Mouse (Mus musculus): ENCODE measurements around the gene Vmn2r77. TPM values are rescaled to one million over a fixed set of nuclear protein-coding genes. Genes with fewer than 3 reads are reported as not detected.
"Not testable (repeated sequence)": the region's sequence is repeated elsewhere in the genome, so short reads cannot be mapped to it uniquely, and the experiment has no call there.

Gene Vmn2r77
- not detected for total RNA-seq (2021)
- long read RNA-seq, experiment 1 = 0 reads
- long read RNA-seq, experiment 2 = 0 reads

DNA sequence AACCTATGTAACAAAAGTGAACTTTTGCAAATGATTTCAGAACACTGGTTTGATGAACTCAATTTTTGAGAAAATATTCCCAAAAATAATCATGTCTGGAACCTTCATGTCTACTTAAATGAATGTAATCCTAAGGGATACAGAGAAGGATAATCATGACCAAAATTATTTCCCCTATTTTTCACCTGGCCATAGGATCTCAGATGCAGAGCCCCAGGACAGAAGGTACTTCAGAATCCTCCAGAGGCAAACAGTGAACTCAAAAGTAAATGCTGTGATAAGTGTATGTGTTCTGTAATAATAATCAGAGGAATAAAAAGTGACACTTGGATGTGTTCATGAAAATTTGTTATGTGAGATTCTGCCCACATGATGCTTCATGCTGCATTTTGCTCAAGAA is at the start of gene Vmn2r77:
Vmn2r77 (plus strand) TSS at position 301 of the 400 bp plus-strand sequence.
- no peak for DNase-seq (ENCODE audit: low spot score in 2 of 2)

DNA sequence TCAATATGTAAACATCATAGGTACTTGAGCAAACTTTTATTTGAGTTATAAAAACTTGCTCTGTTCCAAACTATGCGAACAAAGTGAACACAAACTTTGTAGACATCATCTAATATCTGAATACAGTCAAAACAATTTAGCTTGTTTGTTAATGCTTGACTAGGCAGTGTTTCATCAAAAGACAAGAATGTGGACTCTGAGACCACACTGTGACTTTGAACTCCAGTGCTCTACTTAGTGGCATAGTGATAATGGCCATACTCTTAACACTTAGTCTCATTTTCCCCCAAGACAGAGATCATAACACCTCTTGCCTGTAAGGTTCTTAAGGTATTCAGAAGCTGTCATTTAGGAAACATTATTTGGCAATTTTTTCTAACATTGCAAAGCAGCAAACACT is 34.1 kb upstream of the Vmn2r77 start:
- DNase-seq (ENCODE audit: low spot score in 2 of 2) = no peak

DNA sequence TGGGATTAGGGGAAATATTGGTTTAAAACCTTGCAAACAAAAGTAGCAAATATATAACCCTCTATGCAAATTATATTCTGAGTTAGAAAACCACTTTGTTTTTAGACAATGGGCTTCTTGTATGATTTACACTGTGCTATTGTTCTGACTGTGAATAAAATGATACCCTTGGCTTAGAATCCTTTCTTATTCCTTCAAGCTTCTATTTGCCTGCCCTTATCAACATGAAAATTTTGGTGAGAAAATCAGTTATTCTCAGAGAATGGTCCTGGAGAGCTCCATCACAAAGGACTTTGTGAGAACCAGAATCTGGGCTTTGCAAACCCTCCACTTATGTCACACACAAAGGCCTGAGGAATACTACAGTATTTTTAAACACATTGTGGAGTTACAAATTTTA is 30.2 kb upstream of the Vmn2r77 start:
- no peak for DNase-seq (ENCODE audit: low spot score in 2 of 2)

DNA sequence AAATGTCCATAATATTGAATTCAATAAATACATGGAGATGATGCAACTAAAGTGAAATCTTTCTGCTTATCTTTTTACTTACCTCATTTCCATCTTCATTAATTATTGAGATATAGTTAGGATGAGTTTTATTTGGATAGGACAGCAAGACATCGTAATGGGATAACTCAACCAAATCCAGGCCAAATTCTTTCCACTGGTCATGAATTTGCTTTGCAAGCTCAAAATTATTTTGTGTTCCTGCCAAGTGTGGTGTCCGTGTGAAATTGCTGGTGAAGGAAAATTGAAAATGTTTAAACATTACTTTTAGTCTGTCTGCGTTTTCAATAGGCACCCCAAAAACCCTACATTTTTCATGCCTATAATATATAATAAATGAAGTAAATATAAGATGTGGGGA is 23.2 kb upstream of the Vmn2r77 start:
- no peak for DNase-seq (ENCODE audit: low spot score in 2 of 2)

DNA sequence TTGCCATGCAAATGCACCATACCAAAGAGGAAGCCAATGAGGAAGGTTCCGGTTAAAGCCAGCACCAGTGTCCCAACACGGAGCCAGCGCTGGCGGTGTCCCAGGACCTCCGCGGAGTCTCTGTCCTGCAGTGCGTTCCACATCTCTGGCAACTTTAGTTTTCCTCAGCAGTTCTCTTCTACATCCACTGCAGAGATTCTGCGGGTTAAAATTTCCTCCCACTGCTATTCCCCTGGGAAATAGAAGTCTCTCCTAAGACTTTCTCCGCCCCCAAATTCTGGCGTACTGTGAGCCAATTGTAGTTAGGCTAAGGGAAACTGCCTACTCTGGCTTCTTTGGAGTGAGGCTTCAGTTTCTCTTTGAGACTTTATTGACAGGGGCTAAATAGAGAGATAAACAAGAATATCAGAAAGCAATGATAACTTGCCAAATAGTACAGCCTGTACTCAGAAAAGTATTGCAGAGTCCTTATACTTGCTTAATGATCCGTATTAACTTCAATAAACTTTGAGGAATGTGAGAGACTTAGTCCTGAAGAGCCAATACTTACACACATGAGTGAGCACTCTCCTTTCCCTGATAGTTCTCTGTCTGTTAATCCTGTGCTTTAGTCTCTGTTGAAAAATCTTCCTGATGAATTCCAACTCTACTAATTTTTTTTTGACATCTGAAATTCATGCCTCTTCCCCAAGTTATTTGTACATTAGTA is 19.1 kb upstream of the Vmn2r77 start, which contains the start of gene Folh1:
Folh1 (minus strand) TSS at position 327 of the 709 bp plus-strand sequence.
- DNase-seq (ENCODE audit: low spot score in 2 of 2) = no peak

DNA sequence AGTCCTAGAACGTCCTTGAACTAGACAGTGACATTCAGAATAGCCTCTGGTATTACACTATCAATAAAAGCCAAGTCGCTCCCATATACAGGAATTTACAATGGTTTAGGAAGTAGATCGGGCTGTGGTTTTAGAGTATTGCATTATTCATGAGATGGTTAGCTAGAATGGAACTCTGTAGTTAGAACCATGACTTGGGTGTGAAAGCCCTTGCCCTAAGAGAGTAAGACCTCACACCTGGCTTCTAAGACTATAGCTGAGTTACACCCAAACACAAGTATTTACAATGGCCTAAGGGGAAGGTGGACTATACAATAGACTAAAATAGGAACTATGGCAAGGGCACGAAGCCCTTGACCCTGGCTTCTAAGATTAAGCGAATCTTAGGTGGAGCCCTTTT is 20.4 kb downstream of the Vmn2r77 start:
- not testable (repeated sequence) for DNase-seq (ENCODE audit: low spot score in 2 of 2)

DNA sequence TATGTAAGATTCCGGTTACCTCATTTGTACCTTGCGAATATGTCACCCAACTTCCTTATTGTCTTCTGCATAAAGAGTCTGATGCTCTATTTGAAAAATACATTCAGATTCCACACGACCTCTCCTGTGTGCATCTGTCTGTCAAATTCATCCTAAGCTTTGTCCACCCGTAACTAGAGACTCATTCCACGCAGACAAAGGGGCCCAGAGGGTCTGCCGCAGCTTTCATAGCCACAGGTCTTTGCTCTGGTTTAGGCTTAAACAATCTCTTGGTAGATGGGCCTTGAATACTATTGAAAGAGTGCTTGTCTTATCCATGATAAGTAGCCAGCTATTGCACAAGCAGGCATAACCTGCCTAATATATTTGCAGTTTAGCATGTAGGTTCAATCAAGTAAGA is 20.9 kb downstream of the Vmn2r77 start:
- DNase-seq (ENCODE audit: low spot score in 2 of 2) = not testable (repeated sequence)

DNA sequence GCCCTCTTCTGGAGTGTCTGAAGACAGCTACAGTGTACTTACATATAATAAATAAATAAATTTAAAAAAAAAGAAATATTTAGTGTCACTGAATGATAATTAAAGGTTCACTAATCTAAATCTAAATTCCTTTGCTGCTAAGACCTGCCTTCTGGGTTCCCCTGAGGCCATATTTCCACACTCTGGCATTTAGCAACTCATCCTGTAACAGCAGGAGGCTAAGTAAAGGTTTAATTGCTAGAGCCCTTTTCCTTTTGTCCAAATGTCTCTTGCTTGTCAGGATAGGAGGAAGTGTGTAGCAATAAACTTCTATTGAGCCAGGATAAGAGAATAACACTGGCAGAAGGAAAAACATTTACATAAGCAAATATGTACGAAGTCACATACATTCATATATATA is 21.6 kb downstream of the Vmn2r77 start:
- no peak for DNase-seq (ENCODE audit: low spot score in 2 of 2)

Other genes with a start within 250 kb of the Vmn2r77 start
- not detected for gene Olfr295, start 211.2 kb upstream of the Vmn2r77 start, total RNA-seq (2021)
- gene Olfr294, start 178.4 kb upstream of the Vmn2r77 start, total RNA-seq (2021) = not detected
- not detected for gene Olfr293, start 146.0 kb upstream of the Vmn2r77 start, total RNA-seq (2021)
- not detected for gene Olfr292, start 106.7 kb upstream of the Vmn2r77 start, total RNA-seq (2021)
- gene Folh1, start 19.1 kb upstream of the Vmn2r77 start, total RNA-seq (2021) = not detected
- gene Vmn2r78, start 120.1 kb downstream of the Vmn2r77 start, total RNA-seq (2021) = not detected
- gene Vmn2r79, start 201.1 kb downstream of the Vmn2r77 start, total RNA-seq (2021) = under 1 TPM in 1 of 2 experiments, not detected in 1; 0.02 TPM